ENCODE assay signal across 8 mouse cellular contexts in genomic region chr17:13683411-13684174, GRCm38 (mm10).
DNase-seq lines count a peak whose midpoint lies in the region; ATAC-seq and TF ChIP-seq lines count a peak whose summit lies in the region.

No protein-coding gene starts in this region.

- peak; percentile 68 for DNase-seq in gastrocnemius, postnatal 14 days
- peak; percentile 56 to 80 for DNase-seq in natural killer cell, adult 2 months (ENCODE audit: low spot score in 2 of 2)
- peak; percentile 72 for DNase-seq in thymus, postnatal 25 days
- DNase-seq in left cerebral cortex, postnatal 25 days (ENCODE audit: low spot score in 2 of 2) = no peak

- intact Hi-C loops in gastrocnemius, postnatal 14 days (cut with DNase I; ENCODE audit: low total_unique reads) = no loop called here
- intact Hi-C loops in left cerebral cortex, postnatal 25 days (cut with DNase I) = loop anchor here (5.0 kb wide), 1 partner anchor 211 kb away; no protein-coding TSS in a partner anchor

- H3K9me3 ChIP-seq in liver, embryonic 15.5 days (replicated peaks) = no peaks in the 10 kb centered on the region

- H3K4me2 ChIP-seq in liver, embryonic 15.5 days = peak overlapping the region; percentile 48

- 0 out of 2 replicates have a peak, but pooled peaks have one; percentile 9 for TF ChIP-seq POLR2A in bone marrow macrophage, adult 2 months (IDR thresholded peaks at IDR 0.05; ENCODE audit: borderline replicate concordance, low read depth, low read length)

- H3K27ac ChIP-seq in bone marrow macrophage, adult 2 months (ENCODE audit: insufficient read depth, low read depth, low read length) = peak overlapping the region; percentile 94
- H3K27ac ChIP-seq in liver, embryonic 15.5 days (replicated peaks) = peak overlapping the region; percentile 72

- peak overlapping the region; percentile 64 for H3K4me3 ChIP-seq in bone marrow macrophage, adult 2 months (ENCODE audit: insufficient read depth, low read length)
- H3K4me3 ChIP-seq in liver, embryonic 15.5 days (replicated peaks) = peak overlapping the region; percentile 27

- H3K9ac ChIP-seq in liver, embryonic 15.5 days = no peak overlapping the region

- no peaks in the 10 kb centered on the region for H3K27me3 ChIP-seq in liver, embryonic 15.5 days

- 4% methylated on average over 15 of the region's 15 CpGs for WGBS in liver, embryonic 15.5 days (ENCODE audit: insufficient replicate concordance)

- H3K4me1 ChIP-seq in bone marrow macrophage, adult 2 months (ENCODE audit: control insufficient read depth, insufficient read depth, low read length) = peaks cover 46% of the 10 kb centered on the region
- H3K4me1 ChIP-seq in liver, embryonic 15.5 days (replicated peaks) = peaks cover 20% of the 10 kb centered on the region

- no peaks in the 10 kb centered on the region for H3K36me3 ChIP-seq in liver, embryonic 15.5 days (replicated peaks)

- no peak for TF ChIP-seq CTCF in bone marrow macrophage, adult 2 months (IDR thresholded peaks at IDR 0.05; ENCODE audit: low read depth, low read length)

- ATAC-seq in CD4-positive, CD25-positive, alpha-beta regulatory T cell, adult 4 months = peak; percentile 86
- ATAC-seq in inflammation-experienced regulatory T-cells, adult 6 months = peak; percentile 74
- peak; percentile 78 for ATAC-seq in liver, embryonic 15.5 days (ENCODE audit: insufficient read depth)

Comparison
In these comparisons a context has a peak if more than half of its experiments do, and no peak if none do; other contexts are left out.
1. DNase-seq: peak in gastrocnemius, postnatal 14 days (single experiment), natural killer cell, adult 2 months (2 of 2) and thymus, postnatal 25 days (single experiment); none in left cerebral cortex, postnatal 25 days (0 of 2).
2. Peak in every context shown above with its lines, with median percentiles within 50 percentile points of each other: ATAC-seq.